Mouse (Mus musculus) brain, embryonic 14.5 days (tissue): ENCODE results near the gene Sik3. TPM values are rescaled to one million over a fixed set of nuclear protein-coding genes. Genes with fewer than 3 reads are reported as not detected.

ENCODE experiments used
- DNase-seq: peaks from one replicate; pipeline ENCODE4 v3.0.0-alpha.2; 2011; ENCODE audit warnings: low read depth
- CTCF ChIP-seq: fragments of 200-500 bp; IDR thresholded peaks from 2 replicates; pipeline ENCODE4 v1.5.1; 2012; ENCODE audit warnings: inconsistent platforms, mild to moderate bottlenecking, moderate library complexity, borderline replicate concordance; ENCODE audit not compliant: insufficient read depth, insufficient read length; ENCODE audit errors: extremely low read depth
- POLR2A ChIP-seq: fragments of 200-500 bp; IDR thresholded peaks from 2 replicates; pipeline ENCODE4 v1.6.1; 2012; ENCODE audit warnings: mild to moderate bottlenecking, inconsistent platforms, borderline replicate concordance; ENCODE audit not compliant: poor library complexity, insufficient read depth, insufficient read length, severe bottlenecking; ENCODE audit errors: extremely low read depth
- polyA plus RNA-seq: library from polyadenylated mRNA; depleted of rRNA; stranded (reverse); fragments of >200 nt; gene quantifications from 2 replicates; pipeline ENCODE4 v1.2.3, GENCODE M21; 2012

Sik3 gene
- polyA plus RNA-seq, 1 experiment = 24.5 TPM

DNA sequence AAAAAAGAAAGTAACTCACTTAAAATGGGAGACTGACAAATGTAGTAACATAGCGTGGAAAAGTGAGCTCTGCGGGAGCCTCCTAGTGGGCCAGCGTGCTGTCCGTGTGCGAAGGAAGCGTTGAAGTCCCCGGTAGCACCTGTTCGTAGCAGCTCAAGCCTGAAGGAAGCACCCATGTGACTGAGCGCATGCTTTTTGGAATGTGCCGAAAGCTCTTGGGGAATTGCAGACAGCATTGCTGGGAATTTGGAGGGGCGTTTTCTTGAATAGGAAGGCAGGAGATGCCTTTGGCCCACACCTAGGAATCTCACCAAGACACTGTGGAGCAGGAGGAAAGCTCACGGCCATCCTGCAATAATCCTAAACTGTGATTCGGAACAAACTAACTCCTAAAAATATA lies 26.2 kb downstream of the Sik3 start:
- TF ChIP-seq CTCF (no peak), POLR2A (no peak)
- no peak for DNase-seq

DNA sequence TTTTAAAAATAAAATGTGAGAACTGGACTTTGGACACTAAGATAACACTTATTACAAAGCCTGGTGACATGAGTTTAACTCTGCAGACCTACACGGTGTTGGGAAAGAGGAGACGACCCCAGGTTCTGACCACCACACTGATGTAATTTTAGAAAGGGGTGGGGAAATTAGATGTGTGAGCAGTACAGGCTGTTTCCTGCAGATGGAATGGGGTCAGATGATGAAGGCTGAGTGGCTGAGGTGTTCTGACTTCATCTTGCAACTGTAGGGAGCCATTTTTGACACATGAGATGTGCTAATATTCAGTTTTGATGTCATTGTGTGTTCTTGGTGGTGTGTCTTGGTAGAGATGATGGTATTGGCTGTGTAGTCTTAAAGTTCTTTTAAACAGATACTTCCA lies 28.6 kb downstream of the Sik3 start:
- TF ChIP-seq CTCF (no peak), POLR2A (no peak)
- DNase-seq = no peak

- no peak for DNase-seq
- TF ChIP-seq CTCF (no peak), POLR2A (no peak)
Measured at GRCm38 (mm10) chr9:46042387-46042786, 29.8 kb downstream of the Sik3 start.

DNA sequence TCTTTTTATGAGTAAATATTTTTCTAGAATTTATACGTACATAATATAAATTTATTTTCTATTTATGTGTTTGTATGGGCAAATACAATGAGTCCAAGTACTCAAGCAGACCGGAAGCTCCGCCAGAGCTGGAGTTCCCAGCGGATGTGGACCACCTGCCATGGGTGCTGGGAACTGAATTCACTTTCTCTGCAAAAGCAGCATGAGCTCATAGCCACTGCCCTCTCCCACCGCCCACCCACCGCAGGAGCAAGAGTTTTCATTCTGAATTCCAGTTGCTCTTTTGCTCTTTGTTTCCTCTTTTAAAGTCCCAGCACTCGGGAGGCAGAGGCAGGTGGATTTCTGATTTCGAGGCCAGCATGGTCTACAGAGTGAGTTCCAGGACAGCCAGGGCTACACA lies 31.0 kb downstream of the Sik3 start:
- TF ChIP-seq CTCF (no peak), POLR2A (no peak)
- no peak for DNase-seq

- no peak for DNase-seq
Measured at GRCm38 (mm10) chr9:46046724-46047517, 34.3 kb downstream of the Sik3 start.

DNA sequence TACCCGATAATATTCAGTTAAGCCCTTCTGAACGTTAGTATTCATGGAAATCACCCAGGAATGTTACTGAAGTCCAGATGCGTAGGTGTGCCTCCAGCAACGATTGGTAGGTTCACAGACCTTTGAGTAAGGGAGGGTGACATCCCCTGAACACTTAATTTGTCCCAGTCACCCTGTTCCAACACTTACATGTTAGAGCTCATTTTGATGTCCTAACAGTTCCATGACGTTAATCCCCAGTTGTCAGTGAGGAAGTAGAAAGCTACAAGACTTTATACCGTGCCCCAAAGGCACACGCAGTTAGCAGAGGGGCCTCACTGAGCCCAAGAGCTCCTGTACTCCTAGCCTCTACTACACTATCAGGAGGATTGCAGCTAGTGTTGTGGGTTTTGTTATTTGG lies 36.9 kb downstream of the Sik3 start:
- DNase-seq = no peak
- TF ChIP-seq CTCF = no peak
- TF ChIP-seq POLR2A = no peak

More at GRCm38 (mm10) chr9:46046724-46047517, 34.3 kb downstream of the Sik3 start:
- TF ChIP-seq CTCF = no peak
- no peak for TF ChIP-seq POLR2A

- TF ChIP-seq CTCF (no peak), POLR2A (no peak)
- no peak for DNase-seq
Measured at GRCm38 (mm10) chr9:46050203-46050602, 37.6 kb downstream of the Sik3 start.

- TF ChIP-seq POLR2A = no peak
- no peak for TF ChIP-seq CTCF
- no peak for DNase-seq
Measured at GRCm38 (mm10) chr9:46053014-46053666, 40.5 kb downstream of the Sik3 start.

GRCm38 (mm10) chr9:46058065-46058464 lies 45.4 kb downstream of the Sik3 start:
- DNase-seq = no peak
- no peak for TF ChIP-seq POLR2A

DNA sequence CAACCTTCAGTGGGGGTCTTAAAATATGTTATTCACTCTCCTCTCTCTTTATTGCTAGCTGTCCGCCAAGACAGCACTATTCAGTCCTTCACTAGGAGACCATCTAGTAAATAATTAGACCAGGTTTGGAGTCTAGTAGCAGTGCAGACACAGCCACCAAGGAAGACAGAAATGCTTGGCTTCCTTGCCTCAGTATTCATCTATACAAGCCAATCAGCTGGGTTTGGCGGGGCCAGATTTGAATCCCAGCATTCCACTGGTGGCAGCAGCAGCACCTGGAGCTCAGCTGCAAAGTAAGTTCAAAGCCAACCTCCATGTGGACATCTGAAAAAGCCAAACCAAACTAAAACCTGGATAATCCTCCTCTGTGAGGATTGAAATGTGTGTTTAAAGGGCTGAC lies 47.6 kb downstream of the Sik3 start:
- no peak for TF ChIP-seq POLR2A
- TF ChIP-seq CTCF = no peak
- no peak for DNase-seq

DNA sequence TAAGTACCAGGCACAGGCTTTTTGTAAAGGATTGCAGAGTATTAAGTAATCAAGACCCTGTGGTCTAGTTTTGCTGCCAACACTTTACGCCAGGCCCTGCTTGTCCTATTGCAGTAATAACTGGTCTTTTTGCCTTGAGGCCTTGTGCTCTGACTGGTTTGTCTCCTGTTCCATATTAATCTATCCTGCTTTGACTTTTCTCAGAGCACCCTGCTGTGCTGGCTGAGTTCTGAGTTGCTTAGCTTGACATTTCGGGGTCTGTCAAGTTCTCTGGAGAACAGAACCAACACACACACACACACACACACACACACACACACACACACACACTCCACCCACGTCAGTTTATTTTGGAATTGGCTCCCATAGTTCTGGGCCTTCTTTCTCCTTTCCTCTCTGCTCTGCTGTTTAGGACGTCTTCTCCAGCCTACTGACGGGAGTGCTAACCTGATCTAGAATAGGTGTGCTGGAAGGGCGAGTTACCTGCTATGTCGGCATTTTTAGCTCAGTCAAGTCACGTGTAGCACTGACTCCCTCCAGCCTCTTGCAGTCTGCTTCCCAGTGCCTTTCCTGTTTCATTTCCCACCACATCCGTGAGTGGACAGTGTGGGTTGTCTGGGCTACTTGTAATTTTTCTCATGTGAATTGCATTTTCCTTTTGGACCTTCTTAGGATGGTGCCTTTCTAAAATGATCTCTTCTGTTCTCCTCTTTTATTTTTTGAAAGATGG lies 49.2 kb downstream of the Sik3 start:
- DNase-seq = no peak
- TF ChIP-seq POLR2A (no peak), CTCF (no peak)

GRCm38 (mm10) chr9:46064331-46064730 lies 51.7 kb downstream of the Sik3 start:
- DNase-seq = no peak
- TF ChIP-seq POLR2A (no peak), CTCF (no peak)

- no peak for TF ChIP-seq CTCF
- TF ChIP-seq POLR2A = no peak
- DNase-seq = no peak
Measured at GRCm38 (mm10) chr9:46066711-46067110, 54.1 kb downstream of the Sik3 start.
